Mouse (Mus musculus) stomach, embryonic 15.5 days (tissue): Measurements from ENCODE around the gene Hcn1. TPM values are rescaled to one million over a fixed set of nuclear protein-coding genes. Genes with fewer than 3 reads are reported as not detected.

Source experiments
- ATAC-seq: fragments of 200-750 bp; cut with Nextera tagmentation; 2 replicates; pipeline ENCODE4 v1.8.0; 2017; ENCODE audit warnings: low read depth, moderate number of reproducible peaks, moderate TSS enrichment; ENCODE audit not compliant: insufficient read depth, low FRiP score
- H3K27ac ChIP-seq: fragments of 300-500 bp; sonication (generic); 2 replicates; pipeline ENCODE4 v1.5.1; 2015; ENCODE audit warnings: mild to moderate bottlenecking, inconsistent platforms
- H3K27me3 ChIP-seq: fragments of 300-500 bp; sonication (generic); replicated peaks from 2 replicates; pipeline ENCODE4 v1.6.1; 2015; ENCODE audit warnings: inconsistent platforms
- H3K36me3 ChIP-seq: fragments of 300-500 bp; sonication (generic); 2 replicates; pipeline ENCODE4 v1.6.1; 2015; ENCODE audit warnings: inconsistent platforms
- H3K4me1 ChIP-seq: fragments of 300-500 bp; sonication (generic); 2 replicates; pipeline ENCODE4 v1.6.1; 2015; ENCODE audit warnings: inconsistent platforms
- H3K4me2 ChIP-seq: fragments of 300-500 bp; sonication (generic); 2 replicates; pipeline ENCODE4 v1.6.1; 2015; ENCODE audit warnings: mild to moderate bottlenecking, inconsistent platforms
- H3K4me3 ChIP-seq: fragments of 300-500 bp; sonication (generic); replicated peaks from 2 replicates; pipeline ENCODE4 v1.5.1; 2015; ENCODE audit warnings: inconsistent platforms
- H3K9ac ChIP-seq: fragments of 300-500 bp; sonication (generic); 2 replicates; pipeline ENCODE4 v1.6.1; 2015; ENCODE audit warnings: inconsistent platforms
- H3K9me3 ChIP-seq: fragments of 300-500 bp; sonication (generic); 2 replicates; pipeline ENCODE4 v1.6.1; 2016; ENCODE audit warnings: inconsistent platforms
- WGBS: fragments of 180-500 bp; shearing (Covaris S2); methylation state at CpG from one replicate; pipeline ENCODE4 v1.1.7; 2015; 5-methylcytosine and 5-hydroxymethylcytosine counted together
- polyA plus RNA-seq: library from polyadenylated mRNA; unstranded; fragments of >200 nt; fragmentation: Nextera tagmentation; extraction: Ambion mirVana; gene quantifications from 2 replicates; pipeline ENCODE4 v1.2.1, GENCODE M21; 2015

Hcn1 gene
- polyA plus RNA-seq, 1 experiment from 2014 or later: 0.09 TPM

- Histone ChIP-seq H3K4me1 (no peaks in the 10 kb centered on the region), H3K27ac (no peak overlapping the region), H3K36me3 (no peaks in the 10 kb centered on the region), H3K9me3 (no peaks in the 10 kb centered on the region), H3K9ac (no peak overlapping the region), H3K4me2 (no peak overlapping the region), H3K4me3 (no peak overlapping the region), H3K27me3 (no peaks in the 10 kb centered on the region)
- 72% methylated on average over 3 of the region's 3 CpGs for WGBS
- ATAC-seq: no peak
Measured at GRCm38 (mm10) chr13:117907801-117908200, 305.7 kb downstream of the Hcn1 start.

GRCm38 (mm10) chr13:117929734-117930133 is 327.6 kb downstream of the Hcn1 start:
- no peaks in the 10 kb centered on the region for H3K9me3 ChIP-seq
- WGBS: 67% methylated on average over 4 of the region's 4 CpGs
- ATAC-seq: peak; percentile 79
- H3K27ac ChIP-seq: no peak overlapping the region
- H3K36me3 ChIP-seq: no peaks in the 10 kb centered on the region
- H3K9ac ChIP-seq: no peak overlapping the region
- no peak overlapping the region for H3K4me3 ChIP-seq
- H3K4me2 ChIP-seq: no peak overlapping the region
- H3K27me3 ChIP-seq: no peaks in the 10 kb centered on the region
- H3K4me1 ChIP-seq: no peaks in the 10 kb centered on the region

- Histone ChIP-seq H3K9me3 (no peaks in the 10 kb centered on the region), H3K36me3 (no peaks in the 10 kb centered on the region), H3K4me3 (no peak overlapping the region), H3K4me1 (no peaks in the 10 kb centered on the region), H3K27ac (no peak overlapping the region), H3K9ac (no peak overlapping the region), H3K4me2 (no peak overlapping the region), H3K27me3 (no peaks in the 10 kb centered on the region)
- WGBS: 61% methylated on average over 2 of the region's 2 CpGs
- no peak for ATAC-seq
Measured at GRCm38 (mm10) chr13:117931746-117932145, 329.6 kb downstream of the Hcn1 start.

GRCm38 (mm10) chr13:117938761-117939160 is 336.6 kb downstream of the Hcn1 start:
- no peaks in the 10 kb centered on the region for H3K4me1 ChIP-seq
- no peaks in the 10 kb centered on the region for H3K27me3 ChIP-seq
- no peak overlapping the region for H3K4me3 ChIP-seq
- H3K4me2 ChIP-seq: no peak overlapping the region
- H3K27ac ChIP-seq: no peak overlapping the region
- H3K36me3 ChIP-seq: no peaks in the 10 kb centered on the region
- 83% methylated on average over 1 of the region's 1 CpGs for WGBS
- ATAC-seq: no peak
- no peak overlapping the region for H3K9ac ChIP-seq
- H3K9me3 ChIP-seq: no peaks in the 10 kb centered on the region

- ATAC-seq: no peak
- Histone ChIP-seq H3K9ac (no peak overlapping the region), H3K9me3 (no peaks in the 10 kb centered on the region), H3K4me1 (no peaks in the 10 kb centered on the region), H3K27me3 (no peaks in the 10 kb centered on the region), H3K36me3 (no peaks in the 10 kb centered on the region), H3K4me3 (no peak overlapping the region), H3K4me2 (no peak overlapping the region), H3K27ac (no peak overlapping the region)
- 91% methylated on average over 8 of the region's 8 CpGs for WGBS
Measured at GRCm38 (mm10) chr13:117940536-117941280, 338.6 kb downstream of the Hcn1 start.

- WGBS: 42% methylated on average over 3 of the region's 3 CpGs
Measured at GRCm38 (mm10) chr13:117946843-117947242, 344.7 kb downstream of the Hcn1 start.

GRCm38 (mm10) chr13:117947704-117948376 is 345.7 kb downstream of the Hcn1 start:
- WGBS: 47% methylated on average over 1 of the region's 1 CpGs
- H3K36me3 ChIP-seq: no peaks in the 10 kb centered on the region
- no peak overlapping the region for H3K9ac ChIP-seq
- no peaks in the 10 kb centered on the region for H3K27me3 ChIP-seq
- no peak for ATAC-seq
- H3K9me3 ChIP-seq: no peaks in the 10 kb centered on the region
- H3K27ac ChIP-seq: no peak overlapping the region
- H3K4me2 ChIP-seq: no peak overlapping the region
- no peaks in the 10 kb centered on the region for H3K4me1 ChIP-seq
- no peak overlapping the region for H3K4me3 ChIP-seq

More at GRCm38 (mm10) chr13:117946843-117947242, 344.7 kb downstream of the Hcn1 start:
- Histone ChIP-seq H3K9me3 (no peaks in the 10 kb centered on the region), H3K36me3 (no peaks in the 10 kb centered on the region), H3K4me2 (no peak overlapping the region), H3K27ac (no peak overlapping the region), H3K4me1 (no peaks in the 10 kb centered on the region), H3K27me3 (no peaks in the 10 kb centered on the region), H3K4me3 (no peak overlapping the region), H3K9ac (no peak overlapping the region)
- ATAC-seq: no peak

GRCm38 (mm10) chr13:117958496-117959421 is 356.6 kb downstream of the Hcn1 start:
- Histone ChIP-seq H3K36me3 (no peaks in the 10 kb centered on the region), H3K4me2 (peak overlapping the region; percentile 29), H3K4me1 (no peaks in the 10 kb centered on the region), H3K27ac (no peak overlapping the region), H3K9ac (no peak overlapping the region), H3K27me3 (no peaks in the 10 kb centered on the region), H3K9me3 (no peaks in the 10 kb centered on the region), H3K4me3 (no peak overlapping the region)
- peak; percentile 84 for ATAC-seq
- WGBS: 15% methylated on average over 18 of the region's 18 CpGs

- no peak overlapping the region for H3K4me3 ChIP-seq
- H3K9ac ChIP-seq: no peak overlapping the region
- H3K4me2 ChIP-seq: no peak overlapping the region
- no peaks in the 10 kb centered on the region for H3K36me3 ChIP-seq
- no peaks in the 10 kb centered on the region for H3K27me3 ChIP-seq
- no peaks in the 10 kb centered on the region for H3K9me3 ChIP-seq
- no peak for ATAC-seq
- H3K27ac ChIP-seq: no peak overlapping the region
- H3K4me1 ChIP-seq: no peaks in the 10 kb centered on the region
Measured at GRCm38 (mm10) chr13:117964620-117965019, 362.5 kb downstream of the Hcn1 start.

GRCm38 (mm10) chr13:117975382-117975781 is 373.3 kb downstream of the Hcn1 start:
- H3K4me1 ChIP-seq: no peaks in the 10 kb centered on the region
- H3K36me3 ChIP-seq: no peaks in the 10 kb centered on the region
- H3K4me3 ChIP-seq: no peak overlapping the region
- WGBS: 66% methylated on average over 7 of the region's 7 CpGs
- no peaks in the 10 kb centered on the region for H3K9me3 ChIP-seq
- ATAC-seq: 0 out of 2 replicates have a peak, but pooled peaks have one; percentile 18
- H3K9ac ChIP-seq: no peak overlapping the region
- no peak overlapping the region for H3K27ac ChIP-seq
- no peaks in the 10 kb centered on the region for H3K27me3 ChIP-seq
- no peak overlapping the region for H3K4me2 ChIP-seq

GRCm38 (mm10) chr13:117975823-117976222 is 373.7 kb downstream of the Hcn1 start:
- H3K27me3 ChIP-seq: no peaks in the 10 kb centered on the region
- ATAC-seq: no peak
- no peak overlapping the region for H3K4me3 ChIP-seq
- H3K9me3 ChIP-seq: no peaks in the 10 kb centered on the region
- H3K4me1 ChIP-seq: no peaks in the 10 kb centered on the region
- no peak overlapping the region for H3K9ac ChIP-seq
- H3K27ac ChIP-seq: no peak overlapping the region
- WGBS: 66% methylated on average over 10 of the region's 10 CpGs
- no peaks in the 10 kb centered on the region for H3K36me3 ChIP-seq
- no peak overlapping the region for H3K4me2 ChIP-seq

GRCm38 (mm10) chr13:117984339-117984738 is 382.2 kb downstream of the Hcn1 start:
- H3K4me1 ChIP-seq: no peaks in the 10 kb centered on the region
- H3K9me3 ChIP-seq: no peaks in the 10 kb centered on the region
- 70% methylated on average over 2 of the region's 2 CpGs for WGBS
- no peak overlapping the region for H3K9ac ChIP-seq
- no peaks in the 10 kb centered on the region for H3K27me3 ChIP-seq
- H3K4me2 ChIP-seq: no peak overlapping the region
- H3K4me3 ChIP-seq: no peak overlapping the region
- ATAC-seq: no peak
- H3K27ac ChIP-seq: no peak overlapping the region
- H3K36me3 ChIP-seq: no peaks in the 10 kb centered on the region
